Mouse (Mus musculus): ENCODE measurements at regions not wholly inside any gene's neighbourhood (a gene's known extent, or its start where the extent isn't known, plus 50 kb on each side); places are given as distances from the start of the nearest gene placed in this dataset.

DNA sequence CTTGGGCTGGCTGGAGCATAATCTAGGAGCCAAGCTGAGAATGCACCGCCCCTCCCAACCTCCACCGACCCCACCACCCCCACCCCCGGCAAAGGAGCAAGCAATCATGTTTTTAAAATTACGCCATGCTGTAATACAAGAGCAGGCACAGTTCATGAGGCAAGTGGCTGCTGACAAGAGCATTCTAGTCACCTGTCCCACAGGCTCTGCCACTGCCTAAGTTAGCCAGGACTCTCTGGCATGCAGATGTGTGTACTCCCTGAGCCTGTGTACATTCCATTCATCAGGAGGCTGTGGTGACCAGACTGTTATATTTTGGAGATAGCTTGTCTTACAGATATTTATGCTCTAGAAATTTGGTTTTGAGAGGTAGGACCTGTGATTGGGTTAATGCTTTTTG is 520.8 kb upstream of the Pdzrn3 start:
- no peaks in the 10 kb centered on the region for H3K27me3 ChIP-seq (replicated peaks)
- no peak for TF ChIP-seq GATA1 (IDR thresholded peaks at IDR 0.05; ENCODE audit: borderline replicate concordance, low read length)
- no peak for TF ChIP-seq FLI1 (IDR thresholded peaks at IDR 0.05; ENCODE audit: low read length)
- H3K4me1 ChIP-seq: no peaks in the 10 kb centered on the region
- no peaks in the 10 kb centered on the region for H3K9me3 ChIP-seq
- no peak overlapping the region for H3K4me3 ChIP-seq (replicated peaks)
- no peaks in the 10 kb centered on the region for H3K36me3 ChIP-seq (replicated peaks; ENCODE audit: low read length)

DNA sequence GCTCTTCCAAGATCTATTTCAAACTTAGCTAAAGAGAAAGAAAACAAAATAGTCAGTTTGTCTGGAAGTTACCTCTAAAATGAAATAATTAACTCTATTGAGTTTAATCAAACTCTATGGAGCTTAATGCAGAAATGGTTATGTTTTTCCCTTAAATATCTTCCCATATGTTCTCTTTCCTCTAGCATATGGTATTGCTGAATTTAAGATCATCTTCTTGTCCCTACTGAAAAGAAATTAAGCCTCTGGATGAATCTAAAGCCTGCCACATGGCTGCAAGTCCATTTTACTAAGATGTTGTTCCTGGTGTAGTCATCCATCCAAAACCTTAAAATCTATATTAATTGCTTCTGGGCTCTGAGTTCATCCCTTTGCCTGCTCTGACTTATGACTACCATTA is 513.0 kb upstream of the Pdzrn3 start:
- Histone ChIP-seq H3K4me1 (no peaks in the 10 kb centered on the region), H3K9me3 (peaks cover 6% of the 10 kb centered on the region; the same call in 1 of the 2 replicates), H3K4me3 (replicated peaks) (no peak overlapping the region), H3K36me3 (replicated peaks; ENCODE audit: low read length) (no peaks in the 10 kb centered on the region), H3K27me3 (replicated peaks) (no peaks in the 10 kb centered on the region)
- TF ChIP-seq FLI1 (IDR thresholded peaks at IDR 0.05; ENCODE audit: low read length) (no peak), GATA1 (IDR thresholded peaks at IDR 0.05; ENCODE audit: borderline replicate concordance, low read length) (no peak)

DNA sequence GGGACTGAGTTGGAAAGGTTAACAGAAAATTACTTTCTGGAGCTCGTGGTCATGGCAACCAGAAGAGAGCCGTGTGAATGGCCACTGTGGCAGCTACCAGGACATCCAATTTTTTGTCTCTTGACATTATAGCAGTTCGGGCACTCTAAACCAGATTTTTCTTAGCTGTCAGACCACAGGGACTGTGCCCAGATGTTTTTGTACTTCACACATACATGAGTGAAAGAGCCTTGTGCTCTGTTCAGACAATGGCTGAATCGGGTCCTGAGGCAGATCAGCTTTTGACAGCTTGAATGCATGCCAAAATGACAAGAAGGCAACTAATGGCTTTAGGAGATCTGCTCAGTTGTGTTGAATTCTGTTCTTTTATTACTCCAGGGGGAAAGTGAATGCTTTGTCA is 505.2 kb upstream of the Pdzrn3 start:
- Histone ChIP-seq H3K4me3 (replicated peaks) (no peak overlapping the region), H3K4me1 (no peaks in the 10 kb centered on the region), H3K36me3 (replicated peaks; ENCODE audit: low read length) (no peaks in the 10 kb centered on the region), H3K9me3 (no peaks in the 10 kb centered on the region), H3K27me3 (replicated peaks) (no peaks in the 10 kb centered on the region)
- TF ChIP-seq FLI1 (IDR thresholded peaks at IDR 0.05; ENCODE audit: low read length): no peak
- no peak for TF ChIP-seq GATA1 (IDR thresholded peaks at IDR 0.05; ENCODE audit: borderline replicate concordance, low read length)

DNA sequence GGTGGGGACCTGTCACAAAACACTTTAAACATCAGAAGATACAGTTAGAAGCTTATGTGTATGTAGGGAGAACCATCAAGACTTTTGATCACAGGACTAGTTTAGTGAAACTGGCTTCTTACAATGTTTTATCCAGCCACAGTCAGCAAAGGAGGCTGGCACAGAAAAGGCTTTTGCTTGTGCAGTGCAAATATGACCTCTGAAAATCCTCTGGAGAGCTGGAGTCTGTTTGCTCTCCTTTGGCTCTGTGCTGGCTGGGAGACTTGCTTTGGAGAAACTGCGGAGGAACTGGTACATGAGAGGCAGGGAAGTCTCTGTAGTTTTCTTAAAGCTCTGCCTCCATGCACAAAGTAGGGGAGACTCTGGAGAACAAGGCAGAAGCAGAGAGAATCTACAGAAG is 497.2 kb upstream of the Pdzrn3 start:
- H3K4me1 ChIP-seq: no peaks in the 10 kb centered on the region
- no peaks in the 10 kb centered on the region for H3K36me3 ChIP-seq (replicated peaks; ENCODE audit: low read length)
- H3K27me3 ChIP-seq (replicated peaks): no peaks in the 10 kb centered on the region
- H3K9me3 ChIP-seq: no peaks in the 10 kb centered on the region
- TF ChIP-seq FLI1 (IDR thresholded peaks at IDR 0.05; ENCODE audit: low read length) (no peak), GATA1 (IDR thresholded peaks at IDR 0.05; ENCODE audit: borderline replicate concordance, low read length) (no peak)
- H3K4me3 ChIP-seq (replicated peaks): no peak overlapping the region

DNA sequence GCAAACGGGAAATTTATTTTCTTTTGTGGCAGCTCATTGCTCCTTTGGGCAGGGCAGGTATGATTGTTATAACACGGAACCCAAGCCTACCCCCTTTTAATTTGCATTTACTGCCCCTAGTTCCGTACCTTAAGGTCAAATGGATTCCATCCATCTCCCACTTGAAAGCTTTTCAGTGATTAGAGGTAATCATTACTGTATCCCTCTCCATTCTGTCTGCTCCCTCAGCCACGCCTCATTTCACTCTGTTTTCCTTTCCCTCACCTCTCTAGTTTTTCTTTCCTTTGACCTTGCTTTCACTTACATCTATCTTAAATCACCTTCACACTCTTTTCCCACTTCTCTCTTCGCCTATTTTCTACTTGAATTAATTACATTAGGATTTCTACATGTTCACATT is 481.2 kb upstream of the Pdzrn3 start:
- H3K27me3 ChIP-seq (replicated peaks): no peaks in the 10 kb centered on the region

DNA sequence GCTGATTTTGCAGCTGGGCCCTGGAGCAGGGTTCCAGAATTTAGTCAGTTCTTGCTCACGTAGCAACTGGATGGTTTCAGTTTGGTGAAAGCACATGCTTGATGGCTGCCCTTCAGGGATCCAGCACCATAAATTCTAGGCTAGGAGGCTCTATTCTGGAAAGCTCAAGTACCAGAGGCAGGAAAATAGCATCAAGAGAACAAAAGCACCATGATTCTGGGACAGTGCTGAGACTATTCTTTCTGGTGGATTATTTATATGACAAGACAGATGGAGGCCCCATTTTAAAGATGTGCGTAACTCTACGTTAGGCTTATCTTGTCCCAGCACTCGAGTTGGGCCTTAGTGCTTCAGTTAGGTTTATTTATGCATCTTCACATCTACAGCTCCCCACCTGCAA is 463.0 kb upstream of the Pdzrn3 start:
- no peaks in the 10 kb centered on the region for H3K4me1 ChIP-seq
- TF ChIP-seq FLI1 (IDR thresholded peaks at IDR 0.05; ENCODE audit: low read length) (no peak), GATA1 (IDR thresholded peaks at IDR 0.05; ENCODE audit: borderline replicate concordance, low read length) (no peak)
- no peaks in the 10 kb centered on the region for H3K27me3 ChIP-seq (replicated peaks)
- H3K9me3 ChIP-seq: peaks cover 20% of the 10 kb centered on the region; the same call in 1 of the 2 replicates
- no peak overlapping the region for H3K4me3 ChIP-seq (replicated peaks)
- H3K36me3 ChIP-seq (replicated peaks; ENCODE audit: low read length): no peaks in the 10 kb centered on the region

More for the DNA sequence above, 481.2 kb upstream of the Pdzrn3 start:
- no peaks in the 10 kb centered on the region for H3K4me1 ChIP-seq
- H3K36me3 ChIP-seq (replicated peaks; ENCODE audit: low read length): no peaks in the 10 kb centered on the region
- TF ChIP-seq GATA1 (IDR thresholded peaks at IDR 0.05; ENCODE audit: borderline replicate concordance, low read length) (no peak), FLI1 (IDR thresholded peaks at IDR 0.05; ENCODE audit: low read length) (no peak)
- H3K9me3 ChIP-seq: peaks cover 4% of the 10 kb centered on the region; the same call in 1 of the 2 replicates
- H3K4me3 ChIP-seq (replicated peaks): no peak overlapping the region

DNA sequence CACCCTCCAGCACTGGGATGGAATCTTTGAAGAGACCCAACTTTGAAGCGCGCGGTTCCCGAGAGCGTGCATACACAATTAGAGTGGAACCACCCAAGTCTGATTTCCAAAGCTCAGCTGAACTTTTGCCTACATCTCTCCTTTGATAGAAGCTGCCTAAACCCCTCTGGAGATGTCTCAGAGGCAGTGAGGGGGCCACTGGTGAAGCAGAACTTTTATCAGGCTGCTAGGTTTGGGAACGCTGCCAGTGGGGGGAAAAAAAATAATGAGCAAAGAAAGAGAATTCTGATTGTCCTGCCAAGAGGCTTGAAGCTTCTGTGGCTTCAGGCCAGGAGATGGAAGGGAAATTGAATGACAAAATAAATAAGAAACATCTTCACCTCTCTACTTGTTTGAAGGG is 459.9 kb upstream of the Pdzrn3 start:
- Histone ChIP-seq H3K4me3 (replicated peaks) (no peak overlapping the region), H3K4me1 (no peaks in the 10 kb centered on the region), H3K27me3 (replicated peaks) (no peaks in the 10 kb centered on the region), H3K9me3 (peaks cover 17% of the 10 kb centered on the region; the same call in 1 of the 2 replicates), H3K36me3 (replicated peaks; ENCODE audit: low read length) (no peaks in the 10 kb centered on the region)
- TF ChIP-seq GATA1 (IDR thresholded peaks at IDR 0.05; ENCODE audit: borderline replicate concordance, low read length) (no peak), FLI1 (IDR thresholded peaks at IDR 0.05; ENCODE audit: low read length) (no peak)

DNA sequence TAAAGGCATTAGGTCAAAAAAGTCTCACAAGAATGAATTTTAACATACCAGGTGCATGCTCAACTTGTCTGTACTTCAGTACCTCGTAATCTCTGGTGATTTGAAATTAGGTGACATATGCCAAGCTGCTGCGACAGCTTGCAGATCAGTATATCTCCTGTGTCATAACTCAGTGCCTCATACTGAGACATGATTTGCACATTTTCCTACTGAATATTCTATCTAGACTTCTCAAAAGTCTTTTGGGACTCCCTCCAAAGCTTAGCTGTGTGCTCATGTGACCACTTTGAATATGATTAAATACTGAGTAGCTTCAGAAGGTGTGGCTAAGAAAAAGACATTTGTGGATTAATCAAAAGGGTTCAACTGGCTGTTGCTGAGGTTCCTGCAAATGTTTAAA is 416.3 kb upstream of the Pdzrn3 start:
- H3K4me3 ChIP-seq (replicated peaks): no peak overlapping the region
- H3K36me3 ChIP-seq (replicated peaks; ENCODE audit: low read length): no peaks in the 10 kb centered on the region
- H3K9me3 ChIP-seq: peaks cover 5% of the 10 kb centered on the region; the same call in 1 of the 2 replicates
- no peaks in the 10 kb centered on the region for H3K4me1 ChIP-seq
- TF ChIP-seq GATA1 (IDR thresholded peaks at IDR 0.05; ENCODE audit: borderline replicate concordance, low read length): no peak
- H3K27me3 ChIP-seq (replicated peaks): no peaks in the 10 kb centered on the region

DNA sequence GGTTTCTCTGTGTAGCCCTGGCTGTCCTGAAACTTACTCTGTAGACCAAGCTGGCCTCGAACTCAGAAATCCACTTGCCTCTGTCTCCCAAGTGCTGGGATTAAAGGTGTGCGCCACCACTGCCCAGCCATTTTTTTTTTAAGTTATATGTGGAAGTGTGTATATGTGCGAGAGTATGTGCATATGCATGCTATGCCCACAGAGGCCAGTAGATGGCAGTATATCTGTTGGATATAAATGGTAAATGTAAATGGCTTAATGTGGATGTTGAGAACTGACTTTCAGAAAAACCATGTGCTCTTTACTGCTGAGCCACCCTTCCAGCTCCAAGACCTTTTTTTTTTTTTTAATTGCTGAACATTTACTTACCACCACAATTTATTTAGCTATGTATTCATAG is 400.2 kb upstream of the Pdzrn3 start:
- Histone ChIP-seq H3K4me1 (no peaks in the 10 kb centered on the region), H3K36me3 (replicated peaks; ENCODE audit: low read length) (no peaks in the 10 kb centered on the region), H3K27me3 (replicated peaks) (no peaks in the 10 kb centered on the region), H3K4me3 (replicated peaks) (no peak overlapping the region), H3K9me3 (peaks cover 2% of the 10 kb centered on the region; the same call in 1 of the 2 replicates)
- no peak for TF ChIP-seq GATA1 (IDR thresholded peaks at IDR 0.05; ENCODE audit: borderline replicate concordance, low read length)
- no peak for TF ChIP-seq FLI1 (IDR thresholded peaks at IDR 0.05; ENCODE audit: low read length)

DNA sequence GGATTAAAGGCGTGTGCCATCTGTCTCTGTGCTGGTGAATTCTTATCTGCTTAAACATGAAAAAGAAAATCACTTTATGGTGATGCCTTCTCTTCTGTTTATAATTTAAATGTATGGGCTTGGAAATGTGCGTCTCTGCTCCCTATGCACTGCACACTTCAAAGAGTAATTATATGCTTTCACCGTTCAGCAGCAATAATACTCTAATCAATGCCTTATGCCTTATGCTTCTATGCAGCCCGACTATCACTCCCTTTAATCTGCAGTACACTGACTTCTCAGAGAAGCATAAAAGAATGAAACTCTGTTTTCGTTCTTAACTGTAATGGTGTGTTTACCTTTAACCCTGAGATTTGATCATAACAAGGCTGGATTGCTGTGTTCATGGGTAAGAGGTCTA is 395.5 kb upstream of the Pdzrn3 start:
- H3K36me3 ChIP-seq (replicated peaks; ENCODE audit: low read length): no peaks in the 10 kb centered on the region
- H3K9me3 ChIP-seq: peaks cover 11% of the 10 kb centered on the region
- no peaks in the 10 kb centered on the region for H3K4me1 ChIP-seq
- H3K27me3 ChIP-seq (replicated peaks): no peaks in the 10 kb centered on the region
- H3K4me3 ChIP-seq (replicated peaks): no peak overlapping the region
- TF ChIP-seq GATA1 (IDR thresholded peaks at IDR 0.05; ENCODE audit: borderline replicate concordance, low read length) (no peak), FLI1 (IDR thresholded peaks at IDR 0.05; ENCODE audit: low read length) (no peak)

DNA sequence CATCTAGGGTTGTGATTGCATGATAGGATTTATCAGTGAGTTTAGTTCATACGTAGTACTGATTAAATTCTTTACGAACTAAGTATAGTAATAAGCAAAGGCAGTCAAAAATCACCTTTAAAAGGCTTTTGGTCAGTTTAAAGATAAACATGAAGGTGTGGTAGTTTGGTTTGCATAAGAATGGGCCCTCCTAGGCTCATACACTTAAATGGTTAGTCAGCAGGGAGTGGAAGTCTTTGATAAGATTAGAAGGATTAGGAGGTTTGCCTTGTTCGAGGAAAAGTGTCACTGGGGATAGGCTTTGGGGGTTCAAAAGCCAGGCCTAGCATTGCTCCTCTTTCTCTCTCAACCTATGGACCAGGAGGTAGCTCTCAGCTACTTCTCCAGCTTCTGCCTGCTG is 357.4 kb upstream of the Pdzrn3 start:
- Histone ChIP-seq H3K27me3 (replicated peaks) (no peaks in the 10 kb centered on the region), H3K4me3 (replicated peaks) (no peak overlapping the region), H3K9me3 (0 out of 2 replicates have a peak, but pooled peaks cover 5% of the 10 kb centered on the region), H3K36me3 (replicated peaks; ENCODE audit: low read length) (no peaks in the 10 kb centered on the region), H3K4me1 (no peaks in the 10 kb centered on the region)
- TF ChIP-seq GATA1 (IDR thresholded peaks at IDR 0.05; ENCODE audit: borderline replicate concordance, low read length) (no peak), FLI1 (IDR thresholded peaks at IDR 0.05; ENCODE audit: low read length) (no peak)

All from megakaryocyte, embryonic 14.5 days (primary cell).